Mouse (Mus musculus): Measurements from ENCODE around the gene Dkk1. TPM values are rescaled to one million over a fixed set of nuclear protein-coding genes. Genes with fewer than 3 reads are reported as not detected.

Gene Dkk1
- total and polyA plus RNA-seq, 3 experiments, result not detected

- no peak for DNase-seq (ENCODE audit: low read depth, low spot score)
- Histone ChIP-seq H3K27me3 (ENCODE audit: control insufficient read depth in 1 of 2, insufficient read depth in 2 of 2, low read length in 2 of 2) (no peaks in the 10 kb centered on the region), H3K9me3 (replicated peaks; ENCODE audit: insufficient read depth, low read length) (no peaks in the 10 kb centered on the region), H3K27ac (ENCODE audit: control insufficient read depth, low read depth, low read length) (no peak overlapping the region), H3K4me1 (ENCODE audit: control insufficient read depth in 1 of 2, insufficient read depth in 2 of 2, low read length in 2 of 2) (no peaks in the 10 kb centered on the region), H3K4me3 (ENCODE audit: control insufficient read depth in 1 of 2, insufficient read depth in 1 of 2, low read depth in 2 of 2, low read length in 2 of 2) (no peak overlapping the region), H3K79me2 (ENCODE audit: control insufficient read depth, insufficient read depth, low read length, poor library complexity) (no peaks in the 10 kb centered on the region), H3K9ac (ENCODE audit: control insufficient read depth, low read depth, low read length, poor library complexity, severe bottlenecking) (no peak overlapping the region), H3K36me3 (ENCODE audit: control insufficient read depth in 1 of 2, insufficient read depth in 2 of 2, low read length in 2 of 2) (no peaks in the 10 kb centered on the region)
- no peak for TF ChIP-seq GABPA (IDR thresholded peaks at IDR 0.05; ENCODE audit: low read depth, low read length)
- no peak for TF ChIP-seq MAFK (IDR thresholded peaks at IDR 0.05; ENCODE audit: borderline replicate concordance, low read depth, low read length)
- TF ChIP-seq ZKSCAN1 (IDR thresholded peaks at IDR 0.05; ENCODE audit: low read depth, low read length), result no peak
- no peak for TF ChIP-seq KAT2A (conservative IDR thresholded peaks at IDR 0.05; ENCODE audit: low read depth, low read length)
- no peak for TF ChIP-seq SIN3A (IDR thresholded peaks at IDR 0.05; ENCODE audit: low read length)
- TF ChIP-seq POLR2AphosphoS5 (IDR thresholded peaks at IDR 0.05; ENCODE audit: borderline replicate concordance, low read depth, low read length), result no peak
- TF ChIP-seq EP300 (IDR thresholded peaks at IDR 0.05; ENCODE audit: low read depth in 1 of 2, low read length in 2 of 2), result no peak
- TF ChIP-seq RAD21 (IDR thresholded peaks at IDR 0.05; ENCODE audit: low read depth, low read length), result no peak
- no peak for TF ChIP-seq MYB (IDR thresholded peaks at IDR 0.05; ENCODE audit: low read depth, low read length)
- no peak for TF ChIP-seq ZNF384 (IDR thresholded peaks at IDR 0.05; ENCODE audit: low read depth, low read length)
- TF ChIP-seq JUND (IDR thresholded peaks at IDR 0.05; ENCODE audit: low read depth, low read length), result no peak
- TF ChIP-seq POLR2AphosphoS2 (IDR thresholded peaks at IDR 0.05; ENCODE audit: low read length), result no peak
- TF ChIP-seq CTCF (IDR thresholded peaks at IDR 0.05 in 2 of 3, conservative IDR thresholded peaks at IDR 0.05 in 1 of 3; ENCODE audit: control insufficient read depth in 1 of 3, insufficient read depth in 1 of 3, low read depth in 2 of 3, low read length in 3 of 3, poor library complexity in 1 of 3, severe bottlenecking in 1 of 3), result no peak
- no peak for TF ChIP-seq ETS1 (IDR thresholded peaks at IDR 0.05; ENCODE audit: low read depth, low read length)
Measured at GRCm38 (mm10) chr19:30549854-30550647, 586 bp upstream of the Dkk1 start.

GRCm38 (mm10) chr19:30548411-30549043, 938 bp downstream of the Dkk1 start:
- Histone ChIP-seq H3K9me3 (replicated peaks; ENCODE audit: insufficient read depth, low read length) (no peaks in the 10 kb centered on the region), H3K36me3 (ENCODE audit: control insufficient read depth in 1 of 2, insufficient read depth in 2 of 2, low read length in 2 of 2) (no peaks in the 10 kb centered on the region), H3K79me2 (ENCODE audit: control insufficient read depth, insufficient read depth, low read length, poor library complexity) (no peaks in the 10 kb centered on the region), H3K27me3 (ENCODE audit: control insufficient read depth in 1 of 2, insufficient read depth in 2 of 2, low read length in 2 of 2) (no peaks in the 10 kb centered on the region), H3K4me1 (ENCODE audit: control insufficient read depth in 1 of 2, insufficient read depth in 2 of 2, low read length in 2 of 2) (no peaks in the 10 kb centered on the region), H3K9ac (ENCODE audit: control insufficient read depth, low read depth, low read length, poor library complexity, severe bottlenecking) (no peak overlapping the region), H3K27ac (ENCODE audit: control insufficient read depth, low read depth, low read length) (no peak overlapping the region), H3K4me3 (ENCODE audit: control insufficient read depth in 1 of 2, insufficient read depth in 1 of 2, low read depth in 2 of 2, low read length in 2 of 2) (no peak overlapping the region)
- no peak for DNase-seq (ENCODE audit: low read depth, low spot score)
- no peak for TF ChIP-seq ZMIZ1 (IDR thresholded peaks at IDR 0.05; ENCODE audit: low read depth, low read length)
- no peak for TF ChIP-seq SMC3 (IDR thresholded peaks at IDR 0.05; ENCODE audit: low read depth, low read length)
- no peak for TF ChIP-seq MXI1 (IDR thresholded peaks at IDR 0.05; ENCODE audit: low read depth, low read length)
- TF ChIP-seq BHLHE40 (IDR thresholded peaks at IDR 0.05; ENCODE audit: borderline replicate concordance, low read depth, low read length), result no peak
- no peak for TF ChIP-seq CHD2 (IDR thresholded peaks at IDR 0.05; ENCODE audit: low read length)
- TF ChIP-seq RCOR1 (IDR thresholded peaks at IDR 0.05; ENCODE audit: low read depth, low read length), result no peak
- TF ChIP-seq POLR2A (IDR thresholded peaks at IDR 0.05; ENCODE audit: control insufficient read depth in 1 of 2, insufficient read depth in 1 of 2, low read depth in 1 of 2, low read length in 2 of 2, poor library complexity in 1 of 2), result no peak
- TF ChIP-seq ZKSCAN1 (IDR thresholded peaks at IDR 0.05; ENCODE audit: low read depth, low read length), result no peak
- TF ChIP-seq USF1 (IDR thresholded peaks at IDR 0.05; ENCODE audit: low read depth, low read length), result no peak
- no peak for TF ChIP-seq TBP (IDR thresholded peaks at IDR 0.05; ENCODE audit: low read depth, low read length)
- TF ChIP-seq MEF2A (IDR thresholded peaks at IDR 0.05; ENCODE audit: extremely low read depth, insufficient replicate concordance, low read depth, low read length, poor library complexity, severe bottlenecking), result no peak
- no peak for TF ChIP-seq E2F4 (IDR thresholded peaks at IDR 0.05; ENCODE audit: borderline replicate concordance, low read depth, low read length)
- no peak for TF ChIP-seq USF2 (IDR thresholded peaks at IDR 0.05; ENCODE audit: borderline replicate concordance in 1 of 2, insufficient read depth in 1 of 2, low read depth in 1 of 2, low read length in 2 of 2)
- no peak for TF ChIP-seq UBTF (IDR thresholded peaks at IDR 0.05; ENCODE audit: borderline replicate concordance, insufficient read depth, low read depth, low read length)
- TF ChIP-seq JUND (IDR thresholded peaks at IDR 0.05; ENCODE audit: low read depth, low read length), result no peak
- no peak for TF ChIP-seq MYC (IDR thresholded peaks at IDR 0.05; ENCODE audit: low read depth, low read length)
- no peak for TF ChIP-seq POLR2AphosphoS2 (IDR thresholded peaks at IDR 0.05; ENCODE audit: low read length)
- no peak for TF ChIP-seq ZC3H11A (IDR thresholded peaks at IDR 0.05; ENCODE audit: low read depth, low read length)
- TF ChIP-seq CHD1 (IDR thresholded peaks at IDR 0.05; ENCODE audit: low read depth, low read length), result no peak
